Mouse (Mus musculus) hindbrain, embryonic 15.5 days (tissue): ENCODE measurements around the gene Tnfsf12. TPM values are rescaled to one million over a fixed set of nuclear protein-coding genes. Genes with fewer than 3 reads are reported as not detected.
A peak's percentile ranks its signal among the peaks of the same experiment; 100 is the strongest.

ENCODE experiments used
- ATAC-seq: fragments of 200-750 bp; cut with Nextera tagmentation; 2 replicates; pipeline ENCODE4 v1.8.0; 2017; ENCODE audit warnings: low read depth, moderate number of reproducible peaks, moderate TSS enrichment; ENCODE audit not compliant: low FRiP score
- H3K27ac ChIP-seq: fragments of 300-500 bp; sonication (generic); replicated peaks from 2 replicates; pipeline ENCODE4 v1.5.1; 2015; ENCODE audit warnings: mild to moderate bottlenecking, inconsistent platforms
- H3K27me3 ChIP-seq: fragments of 300-500 bp; sonication (generic); 2 replicates; pipeline ENCODE4 v1.6.1; 2015; ENCODE audit warnings: control low read depth, inconsistent platforms
- H3K36me3 ChIP-seq: fragments of 300-500 bp; sonication (generic); 2 replicates; pipeline ENCODE4 v1.6.1; 2015; ENCODE audit warnings: control low read depth, inconsistent platforms
- H3K4me1 ChIP-seq: fragments of 300-500 bp; sonication (generic); replicated peaks from 2 replicates; pipeline ENCODE4 v1.6.1; 2015; ENCODE audit warnings: control low read depth, inconsistent platforms
- H3K4me2 ChIP-seq: fragments of 300-500 bp; sonication (generic); 2 replicates; pipeline ENCODE4 v1.6.1; 2015; ENCODE audit warnings: moderate library complexity, mild to moderate bottlenecking, inconsistent platforms
- H3K4me3 ChIP-seq: fragments of 300-500 bp; sonication (generic); 2 replicates; pipeline ENCODE4 v1.5.1; 2015; ENCODE audit warnings: mild to moderate bottlenecking, inconsistent platforms
- H3K9ac ChIP-seq: fragments of 300-500 bp; sonication (generic); 2 replicates; pipeline ENCODE4 v1.6.1; 2015; ENCODE audit warnings: inconsistent platforms
- H3K9me3 ChIP-seq: fragments of 300-500 bp; sonication (generic); 2 replicates; pipeline ENCODE4 v1.6.1; 2016; ENCODE audit warnings: control low read depth, inconsistent platforms
- WGBS: fragments of 180-500 bp; shearing (Covaris S2); methylation state at CpG from one replicate; pipeline ENCODE4 v1.1.7; 2015; 5-methylcytosine and 5-hydroxymethylcytosine counted together
- microRNA counts: library from miRNA; unstranded; fragments of <30 nt; microRNA quantifications from one replicate; lab custom pipeline; 2016
- microRNA-seq: library from miRNA; unstranded; fragments of <30 nt; microRNA quantifications from one replicate; pipeline ENCODE4, GENCODE M21; 2016
- polyA plus RNA-seq: library from polyadenylated mRNA; unstranded; fragments of >200 nt; fragmentation: Nextera tagmentation; extraction: Ambion mirVana; gene quantifications from 2 replicates; pipeline ENCODE4 v1.2.1, GENCODE M21; 2015

Gene Tnfsf12
- polyA plus RNA-seq, 1 experiment from 2014 or later: 5.0 TPM

- Histone ChIP-seq H3K4me1 (peaks cover 26% of the 10 kb centered on the region), H3K27ac (no peak overlapping the region), H3K9me3 (no peaks in the 10 kb centered on the region), H3K4me3 (no peak overlapping the region), H3K27me3 (no peaks in the 10 kb centered on the region), H3K4me2 (no peak overlapping the region), H3K36me3 (peaks cover 42% of the 10 kb centered on the region), H3K9ac (no peak overlapping the region)
- WGBS: 80% methylated on average over 10 of the region's 10 CpGs
- 0 out of 2 replicates have a peak, but pooled peaks have one; percentile 14 for ATAC-seq
These were observed 38.8 kb downstream of the Tnfsf12 start for GRCm38 (mm10) chr11:69656617-69657461.

- Histone ChIP-seq H3K27ac (no peak overlapping the region), H3K4me2 (no peak overlapping the region), H3K9ac (no peak overlapping the region), H3K36me3 (peaks cover 49% of the 10 kb centered on the region), H3K27me3 (no peaks in the 10 kb centered on the region), H3K4me3 (no peak overlapping the region), H3K9me3 (no peaks in the 10 kb centered on the region), H3K4me1 (peaks cover 19% of the 10 kb centered on the region)
- ATAC-seq: no peak
- WGBS: 77% methylated on average over 5 of the region's 5 CpGs
These were observed 39.6 kb downstream of the Tnfsf12 start for GRCm38 (mm10) chr11:69656065-69656455.

- Histone ChIP-seq H3K27me3 (no peaks in the 10 kb centered on the region), H3K27ac (no peak within 1 kb of the TSS), H3K36me3 (peaks cover 55% of the 10 kb centered on the region), H3K4me2 (no peak within 1 kb of the TSS), H3K4me3 (no peak within 1 kb of the TSS), H3K4me1 (peaks cover 13% of the 10 kb centered on the region), H3K9ac (no peak within 1 kb of the TSS), H3K9me3 (no peaks in the 10 kb centered on the region)
- peak; percentile 65 for ATAC-seq
- 24% methylated on average over 34 of the region's 34 CpGs for WGBS
These were observed 40.2 kb downstream of the Tnfsf12 start, which contains the start of gene Sox15 for GRCm38 (mm10) chr11:69655264-69656064. Sox15 (plus strand) TSS chr11:69655314.

GRCm38 (mm10) chr11:69654760-69655159 is 40.9 kb downstream of the Tnfsf12 start:
- WGBS: 52% methylated on average over 9 of the region's 9 CpGs

GRCm38 (mm10) chr11:69653399-69653798 is 42.2 kb downstream of the Tnfsf12 start:
- no peaks in the 10 kb centered on the region for H3K27me3 ChIP-seq
- H3K4me1 ChIP-seq: peaks cover 11% of the 10 kb centered on the region
- H3K27ac ChIP-seq: no peak overlapping the region
- no peaks in the 10 kb centered on the region for H3K9me3 ChIP-seq
- peaks cover 68% of the 10 kb centered on the region for H3K36me3 ChIP-seq
- 81% methylated on average over 5 of the region's 5 CpGs for WGBS
- no peak for ATAC-seq
- H3K4me3 ChIP-seq: no peak overlapping the region
- no peak overlapping the region for H3K4me2 ChIP-seq
- no peak overlapping the region for H3K9ac ChIP-seq

More at GRCm38 (mm10) chr11:69654760-69655159, 40.9 kb downstream of the Tnfsf12 start:
- H3K9ac ChIP-seq: no peak overlapping the region
- H3K27me3 ChIP-seq: no peaks in the 10 kb centered on the region
- ATAC-seq: no peak
- no peaks in the 10 kb centered on the region for H3K9me3 ChIP-seq
- H3K4me3 ChIP-seq: no peak overlapping the region
- H3K4me2 ChIP-seq: no peak overlapping the region
- H3K36me3 ChIP-seq: peaks cover 62% of the 10 kb centered on the region
- H3K27ac ChIP-seq: no peak overlapping the region
- peaks cover 11% of the 10 kb centered on the region for H3K4me1 ChIP-seq

GRCm38 (mm10) chr11:69645860-69646259 is 49.8 kb downstream of the Tnfsf12 start:
- peaks cover 94% of the 10 kb centered on the region for H3K36me3 ChIP-seq
- H3K9ac ChIP-seq: no peak overlapping the region
- no peak for ATAC-seq
- H3K9me3 ChIP-seq: no peaks in the 10 kb centered on the region
- no peak overlapping the region for H3K27ac ChIP-seq
- WGBS: 96% methylated on average over 5 of the region's 5 CpGs
- no peaks in the 10 kb centered on the region for H3K27me3 ChIP-seq
- H3K4me2 ChIP-seq: no peak overlapping the region
- no peak overlapping the region for H3K4me3 ChIP-seq
- no peaks in the 10 kb centered on the region for H3K4me1 ChIP-seq

MicroRNAs within 50 kb of the gene (microRNA counts, 519-probe panel; counts per million panel counts)
- not detected for microRNA mmu-miR-1934 (lab: Ali Mortazavi, UCI)

Small RNA genes within 50 kb of the gene (microRNA-seq; reads per million reads assigned to microRNA genes)
- 2.2 reads per million, percentile 3 among the genes with 10 or more reads in this experiment for gene Mir1934

Other genes starting within 250 kb of the Tnfsf12 start
- 3.4 and 4.0 TPM in 2 replicates for gene Dnah2, start 146.7 kb downstream of the Tnfsf12 start, polyA plus RNA-seq
- 134 and 160 TPM in 2 replicates for gene Efnb3, start 135.6 kb downstream of the Tnfsf12 start, polyA plus RNA-seq
- gene Wrap53, start 115.6 kb downstream of the Tnfsf12 start, polyA plus RNA-seq: 19.6 and 20.6 TPM in 2 replicates
- 61.1 and 64.2 TPM in 2 replicates for gene Trp53, start 115.5 kb downstream of the Tnfsf12 start, polyA plus RNA-seq
- gene Atp1b2, start 89.9 kb downstream of the Tnfsf12 start, polyA plus RNA-seq: 71.9 and 89.4 TPM in 2 replicates
- gene Shbg, start 77.9 kb downstream of the Tnfsf12 start, polyA plus RNA-seq: not detected in 2 replicates
- 22.5 and 23.9 TPM in 2 replicates for gene Sat2, start 73.8 kb downstream of the Tnfsf12 start, polyA plus RNA-seq
- gene Fxr2, start 62.9 kb downstream of the Tnfsf12 start, polyA plus RNA-seq: 41.3 and 41.5 TPM in 2 replicates
- gene Sox15, start 40.5 kb downstream of the Tnfsf12 start, polyA plus RNA-seq: not detected in 2 replicates
- gene Mpdu1, start 33.2 kb downstream of the Tnfsf12 start, polyA plus RNA-seq: 101 and 108 TPM in 2 replicates
- 10.3 and 12.2 TPM in 2 replicates for gene Cd68, start 29.7 kb downstream of the Tnfsf12 start, polyA plus RNA-seq
- gene Eif4a1, start 23.4 kb downstream of the Tnfsf12 start, polyA plus RNA-seq: 476 and 491 TPM in 2 replicates
- 101 and 103 TPM in 2 replicates for gene Senp3, start 13.8 kb downstream of the Tnfsf12 start, polyA plus RNA-seq
- gene Tnfsf13, start 10.1 kb downstream of the Tnfsf12 start, polyA plus RNA-seq: 0.61 and 0.76 TPM in 2 replicates
- gene Tnfsfm13, start 249 bp upstream of the Tnfsf12 start, polyA plus RNA-seq: 1.2 and 1.9 TPM in 2 replicates
- gene Polr2a, start 62.8 kb upstream of the Tnfsf12 start, polyA plus RNA-seq: 15.6 and 16.6 TPM in 2 replicates
- 0.51 and 0.66 TPM in 2 replicates for gene Slc35g3, start 66.1 kb upstream of the Tnfsf12 start, polyA plus RNA-seq
- gene Zbtb4, start 70.1 kb upstream of the Tnfsf12 start, polyA plus RNA-seq: 5.2 and 5.3 TPM in 2 replicates
- gene Chrnb1, start 100.1 kb upstream of the Tnfsf12 start, polyA plus RNA-seq: 1.2 and 2.2 TPM in 2 replicates
- 5.7 and 7.1 TPM in 2 replicates for gene Fgf11, start 106.0 kb upstream of the Tnfsf12 start, polyA plus RNA-seq
- gene Tmem102, start 109.8 kb upstream of the Tnfsf12 start, polyA plus RNA-seq: 1.1 and 2.0 TPM in 2 replicates
- not detected in 2 replicates for gene Gm39566, start 119.4 kb upstream of the Tnfsf12 start, polyA plus RNA-seq
- not detected in 2 replicates for gene Spem2, start 122.6 kb upstream of the Tnfsf12 start, polyA plus RNA-seq
- gene Spem1, start 126.3 kb upstream of the Tnfsf12 start, polyA plus RNA-seq: 0.21 and 0.34 TPM in 2 replicates
- gene Nlgn2, start 141.9 kb upstream of the Tnfsf12 start, polyA plus RNA-seq: 20.9 and 21.0 TPM in 2 replicates
- gene Tmem256, start 142.7 kb upstream of the Tnfsf12 start, polyA plus RNA-seq: 375 and 391 TPM in 2 replicates
- 46.0 and 47.5 TPM in 2 replicates for gene Plscr3, start 150.5 kb upstream of the Tnfsf12 start, polyA plus RNA-seq
- 0.10 and 0.12 TPM in 2 replicates for gene Tnk1, start 162.9 kb upstream of the Tnfsf12 start, polyA plus RNA-seq
- not detected in 2 replicates for gene Tmem95, start 182.2 kb upstream of the Tnfsf12 start, polyA plus RNA-seq
- gene Kctd11, start 185.6 kb upstream of the Tnfsf12 start, polyA plus RNA-seq: 2.0 and 2.4 TPM in 2 replicates
- gene Acap1, start 199.7 kb upstream of the Tnfsf12 start, polyA plus RNA-seq: 0.52 and 0.58 TPM in 2 replicates
- 8.8 TPM in 2 replicates for gene 2810408A11Rik, start 205.1 kb upstream of the Tnfsf12 start, polyA plus RNA-seq
- gene Neurl4, start 205.2 kb upstream of the Tnfsf12 start, polyA plus RNA-seq: 16.6 and 19.9 TPM in 2 replicates
- gene Gps2, start 218.0 kb upstream of the Tnfsf12 start, polyA plus RNA-seq: 68.4 and 69.9 TPM in 2 replicates
- 1,083 and 1,119 TPM in 2 replicates for gene Eif5a, start 226.1 kb upstream of the Tnfsf12 start, polyA plus RNA-seq
- gene Ybx2, start 239.9 kb upstream of the Tnfsf12 start, polyA plus RNA-seq: 6.7 and 6.8 TPM in 2 replicates